Mouse (Mus musculus): Measurements from ENCODE around the gene Lysmd1.

DNA sequence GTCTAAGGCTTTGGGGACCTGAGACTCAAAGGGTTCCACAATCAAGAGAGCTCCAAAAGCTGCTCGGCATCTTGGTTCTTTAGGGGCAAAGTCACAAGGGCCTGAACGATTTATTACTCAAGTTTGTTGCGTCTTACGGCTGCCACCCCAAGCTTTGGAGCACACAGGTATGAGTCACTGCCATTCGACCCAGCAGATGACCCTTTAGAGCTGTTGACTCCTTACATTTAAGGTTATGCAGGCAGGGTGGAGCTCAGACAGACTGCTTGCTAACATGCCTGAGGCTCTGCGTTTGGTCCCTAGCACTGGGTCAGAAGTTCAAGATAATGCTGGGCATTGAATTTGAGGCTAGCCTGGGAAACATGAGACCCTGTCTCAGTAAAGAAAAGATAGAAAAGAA lies 43.7 kb downstream of the Lysmd1 start:
- TF ChIP-seq HCFC1 (IDR thresholded peaks at IDR 0.05; ENCODE audit: borderline replicate concordance, insufficient read depth, low read length) (no peak), ZC3H11A (IDR thresholded peaks at IDR 0.05; ENCODE audit: borderline replicate concordance, low read depth, low read length) (no peak), CHD2 (IDR thresholded peaks at IDR 0.05; ENCODE audit: low read depth, low read length) (no peak), MAFK (IDR thresholded peaks at IDR 0.05; ENCODE audit: insufficient read depth, low read depth, low read length) (no peak), ZNF384 (IDR thresholded peaks at IDR 0.05; ENCODE audit: low read depth, low read length) (no peak)
